Mouse (Mus musculus) heart, postnatal 0 days (tissue): Measurements from ENCODE around the gene Slc30a3. TPM values are rescaled to one million over a fixed set of nuclear protein-coding genes. Genes with fewer than 3 reads are reported as not detected.
A peak's percentile ranks its signal among the peaks of the same experiment; 100 is the strongest.

Experiments
- ATAC-seq: fragments of 200-750 bp; cut with Nextera tagmentation; 2 replicates; pipeline ENCODE4 v1.8.0; 2017; ENCODE audit warnings: low read depth, moderate number of reproducible peaks, moderate library complexity; ENCODE audit not compliant: insufficient read depth
- DNase-seq: peaks from one replicate; pipeline ENCODE4 v3.0.0-alpha.2; 2016; ENCODE audit warnings: low spot score
- H3K27ac ChIP-seq: fragments of 300-500 bp; sonication (generic); 2 replicates; pipeline ENCODE4 v1.5.1; 2014; ENCODE audit warnings: low read depth, mild to moderate bottlenecking
- H3K27me3 ChIP-seq: fragments of 300-500 bp; sonication (generic); 2 replicates; pipeline ENCODE4 v1.6.1; 2014; ENCODE audit warnings: low read length, mixed read lengths; ENCODE audit not compliant: control insufficient read depth, insufficient read depth
- H3K36me3 ChIP-seq: fragments of 300-500 bp; sonication (generic); replicated peaks from 2 replicates; pipeline ENCODE4 v1.6.1; 2014; ENCODE audit warnings: low read length, mixed read lengths; ENCODE audit not compliant: control insufficient read depth, insufficient read depth
- H3K4me1 ChIP-seq: fragments of 300-500 bp; sonication (generic); 2 replicates; pipeline ENCODE4 v1.6.1; 2014; ENCODE audit warnings: antibody characterized with exemption; ENCODE audit not compliant: control insufficient read depth, insufficient read depth
- H3K4me2 ChIP-seq: fragments of 300-500 bp; sonication (generic); 2 replicates; pipeline ENCODE4 v1.6.1; 2014; ENCODE audit warnings: low read depth, mild to moderate bottlenecking, low read length, moderate library complexity
- H3K4me3 ChIP-seq: fragments of 300-500 bp; sonication (generic); 2 replicates; pipeline ENCODE4 v1.5.1; 2014; ENCODE audit warnings: low read depth, low read length
- H3K9ac ChIP-seq: fragments of 300-500 bp; sonication (generic); replicated peaks from 2 replicates; pipeline ENCODE4 v1.6.1; 2014; ENCODE audit warnings: low read depth, low read length, mixed read lengths
- H3K9me3 ChIP-seq: fragments of 300-500 bp; sonication (generic); replicated peaks from 2 replicates; pipeline ENCODE4 v1.6.1; 2016; ENCODE audit warnings: low read length; ENCODE audit not compliant: control insufficient read depth
- CTCF ChIP-seq: IDR thresholded peaks from 2 replicates; pipeline ENCODE4 v1.5.1; 2016; ENCODE audit warnings: antibody characterized with exemption, control low read depth, low read depth
- EP300 ChIP-seq: IDR thresholded peaks from 2 replicates; pipeline ENCODE4 v1.6.1; 2016; ENCODE audit warnings: antibody characterized with exemption, low read depth
- WGBS: fragments of 180-500 bp; shearing (Covaris S2); extraction: QIAGEN DNeasy Blood & Tissue Kit; methylation state at CpG from one replicate; pipeline ENCODE4 v1.1.7; 2014; 5-methylcytosine and 5-hydroxymethylcytosine counted together
- polyA plus RNA-seq: library from polyadenylated mRNA; unstranded; fragments of >200 nt; fragmentation: Nextera tagmentation; extraction: Ambion mirVana; gene quantifications from 2 replicates; pipeline ENCODE4 v1.2.1, GENCODE M21; 2015
- total RNA-seq: library from RNA; depleted of rRNA; stranded (reverse); fragments of >200 nt; gene quantifications from 2 replicates; pipeline ENCODE4 v1.2.3, GENCODE M21; 2014; ENCODE audit warnings: low replicate concordance

Gene Slc30a3
- total and polyA plus RNA-seq, 2 experiments from 2014 or later, result 0.08 TPM; not detected in 1

DNA sequence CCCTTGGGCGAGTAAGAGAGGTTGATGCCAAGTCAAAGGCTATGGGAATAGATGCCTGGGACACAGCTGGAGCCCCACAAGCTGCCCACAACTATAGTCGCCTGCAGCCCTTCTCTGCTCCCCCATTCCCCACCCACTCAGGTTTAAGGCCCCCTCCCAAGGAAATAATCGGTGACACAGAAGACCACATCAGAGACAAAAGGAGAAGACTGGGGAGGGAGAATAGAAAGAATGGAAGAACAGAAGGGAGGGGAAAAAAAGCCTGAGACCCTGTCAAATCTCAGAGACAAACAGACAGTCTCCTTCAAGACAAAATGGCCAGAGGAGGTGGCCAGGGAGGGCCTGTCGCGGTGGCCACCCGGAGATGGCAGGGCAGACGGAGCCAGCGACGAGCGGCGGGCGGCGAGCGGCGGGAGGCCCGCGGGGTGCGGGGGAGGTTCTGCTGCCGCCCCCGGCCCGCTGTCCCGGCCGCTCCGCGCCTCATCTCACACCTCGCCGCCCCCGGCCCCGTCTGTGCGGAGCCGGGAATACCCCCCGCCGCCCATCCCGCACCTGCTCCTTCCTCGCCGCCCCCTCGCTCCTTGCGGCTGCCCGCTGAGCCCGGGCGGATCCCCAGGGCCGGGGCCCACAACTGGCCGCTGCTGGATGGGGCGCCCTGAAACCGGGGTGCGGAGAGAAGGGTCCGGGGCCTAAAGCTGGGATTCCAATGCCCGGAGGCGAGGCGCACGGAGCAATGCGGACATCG is 15.6 kb downstream of the Slc30a3 start:
- TF ChIP-seq EP300, result no peak
- no peak for TF ChIP-seq CTCF
- H3K4me3 ChIP-seq, result peak overlapping the region; percentile 44
- no peak overlapping the region for H3K27ac ChIP-seq
- H3K9ac ChIP-seq, result 0 out of 2 replicates have a peak overlapping the region, but pooled peaks have one; percentile 13
- H3K4me2 ChIP-seq, result peak overlapping the region; percentile 52
- WGBS, result 5% methylated on average over 43 of the region's 53 CpGs
- H3K4me1 ChIP-seq, result peaks cover 22% of the 10 kb centered on the region; the same call in 1 of the 2 replicates
- DNase-seq (no peak), ATAC-seq (no peak)
- no peaks in the 10 kb centered on the region for H3K36me3 ChIP-seq
- peaks cover 90% of the 10 kb centered on the region for H3K27me3 ChIP-seq
- no peaks in the 10 kb centered on the region for H3K9me3 ChIP-seq

DNA sequence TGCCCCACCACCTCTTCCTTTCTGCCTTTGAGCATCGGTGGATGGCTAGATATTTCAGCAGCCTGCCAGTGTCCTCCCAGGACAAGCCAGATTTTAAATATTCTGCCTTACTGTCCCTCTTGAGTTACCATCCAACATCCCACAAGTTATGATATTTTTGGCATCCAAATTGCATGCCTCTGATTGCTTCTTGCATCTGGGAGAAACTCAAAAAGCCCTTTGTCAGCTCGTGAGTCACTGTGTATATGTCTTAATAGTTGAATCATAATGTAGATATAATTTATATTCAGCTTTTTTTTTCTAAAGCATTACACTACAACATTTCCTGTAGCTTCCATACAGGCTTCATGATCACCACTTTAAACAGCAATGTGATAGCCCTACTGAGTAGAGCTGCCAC is 20.9 kb downstream of the Slc30a3 start:
- no peak overlapping the region for H3K9ac ChIP-seq

DNA sequence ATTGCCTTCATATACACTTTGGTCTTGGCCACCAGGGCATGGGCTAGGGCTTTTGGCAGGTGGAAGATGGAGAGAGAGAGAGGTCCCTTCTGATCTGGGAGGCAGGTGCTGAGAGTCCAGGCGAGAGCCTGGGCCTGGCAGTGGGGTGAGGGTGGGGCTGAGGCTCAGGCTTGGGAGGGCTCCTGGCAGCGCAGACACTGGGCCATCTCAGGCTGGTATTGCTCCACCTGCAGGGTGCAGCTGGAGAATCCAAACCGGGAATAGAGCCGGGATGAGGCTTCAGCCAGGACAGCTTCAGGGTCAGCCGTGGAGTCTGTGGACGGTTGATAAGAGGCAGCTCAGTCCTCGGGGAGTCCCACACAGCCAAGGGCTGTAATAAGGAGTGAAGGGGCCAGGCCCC is 21.4 kb downstream of the Slc30a3 start:
- H3K9ac ChIP-seq, result no peak overlapping the region
- WGBS, result 28% methylated on average over 7 of the region's 7 CpGs
- no peak for DNase-seq
- peaks cover 11% of the 10 kb centered on the region for H3K4me1 ChIP-seq
- TF ChIP-seq CTCF, result no peak
- no peak for TF ChIP-seq EP300
- no peak overlapping the region for H3K27ac ChIP-seq
- no peak overlapping the region for H3K4me2 ChIP-seq
- no peak for ATAC-seq
- no peaks in the 10 kb centered on the region for H3K36me3 ChIP-seq
- no peaks in the 10 kb centered on the region for H3K9me3 ChIP-seq
- peaks cover 36% of the 10 kb centered on the region for H3K27me3 ChIP-seq
- H3K4me3 ChIP-seq, result no peak overlapping the region

More for the DNA sequence above, 20.9 kb downstream of the Slc30a3 start:
- peaks cover 41% of the 10 kb centered on the region for H3K27me3 ChIP-seq
- DNase-seq, result no peak
- ATAC-seq, result no peak
- H3K36me3 ChIP-seq, result no peaks in the 10 kb centered on the region
- 44% methylated on average over 2 of the region's 2 CpGs for WGBS
- no peak overlapping the region for H3K4me3 ChIP-seq
- TF ChIP-seq CTCF (no peak), EP300 (no peak)
- no peak overlapping the region for H3K27ac ChIP-seq
- H3K4me1 ChIP-seq, result peaks cover 11% of the 10 kb centered on the region
- no peaks in the 10 kb centered on the region for H3K9me3 ChIP-seq
- no peak overlapping the region for H3K4me2 ChIP-seq

DNA sequence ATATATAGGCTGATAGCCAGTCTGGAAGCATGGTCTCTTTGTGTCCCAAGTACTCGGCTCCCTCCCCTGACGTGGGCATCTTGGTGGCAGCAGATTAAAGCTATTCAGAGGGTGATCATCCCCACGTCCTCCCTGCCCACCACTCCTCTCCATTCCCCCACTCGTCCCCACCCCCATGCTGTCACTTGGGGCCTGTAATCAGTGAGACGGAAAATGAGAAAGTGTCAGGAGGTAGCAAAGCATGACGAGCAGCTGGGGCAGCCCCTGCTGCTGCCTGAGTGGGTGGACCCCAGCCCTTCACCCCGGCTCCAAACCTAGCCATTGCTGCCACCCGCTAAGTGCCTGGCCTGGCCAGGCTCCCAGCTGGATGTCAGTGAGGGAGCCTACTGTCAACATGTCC is 24.1 kb downstream of the Slc30a3 start:
- WGBS, result 6% methylated on average over 8 of the region's 8 CpGs
- ATAC-seq (peak; percentile 30; the same call in 1 of the 2 replicates), DNase-seq (peak; percentile 43)
- peaks cover 10% of the 10 kb centered on the region; the same call in 1 of the 2 replicates for H3K27me3 ChIP-seq
- H3K4me3 ChIP-seq, result no peak overlapping the region
- H3K9me3 ChIP-seq, result no peaks in the 10 kb centered on the region
- no peak for TF ChIP-seq CTCF
- no peak for TF ChIP-seq EP300
- H3K36me3 ChIP-seq, result no peaks in the 10 kb centered on the region
- H3K9ac ChIP-seq, result no peak overlapping the region
- H3K4me2 ChIP-seq, result peak overlapping the region; percentile 22; the same call in 1 of the 2 replicates
- H3K27ac ChIP-seq, result no peak overlapping the region
- peaks cover 11% of the 10 kb centered on the region for H3K4me1 ChIP-seq

DNA sequence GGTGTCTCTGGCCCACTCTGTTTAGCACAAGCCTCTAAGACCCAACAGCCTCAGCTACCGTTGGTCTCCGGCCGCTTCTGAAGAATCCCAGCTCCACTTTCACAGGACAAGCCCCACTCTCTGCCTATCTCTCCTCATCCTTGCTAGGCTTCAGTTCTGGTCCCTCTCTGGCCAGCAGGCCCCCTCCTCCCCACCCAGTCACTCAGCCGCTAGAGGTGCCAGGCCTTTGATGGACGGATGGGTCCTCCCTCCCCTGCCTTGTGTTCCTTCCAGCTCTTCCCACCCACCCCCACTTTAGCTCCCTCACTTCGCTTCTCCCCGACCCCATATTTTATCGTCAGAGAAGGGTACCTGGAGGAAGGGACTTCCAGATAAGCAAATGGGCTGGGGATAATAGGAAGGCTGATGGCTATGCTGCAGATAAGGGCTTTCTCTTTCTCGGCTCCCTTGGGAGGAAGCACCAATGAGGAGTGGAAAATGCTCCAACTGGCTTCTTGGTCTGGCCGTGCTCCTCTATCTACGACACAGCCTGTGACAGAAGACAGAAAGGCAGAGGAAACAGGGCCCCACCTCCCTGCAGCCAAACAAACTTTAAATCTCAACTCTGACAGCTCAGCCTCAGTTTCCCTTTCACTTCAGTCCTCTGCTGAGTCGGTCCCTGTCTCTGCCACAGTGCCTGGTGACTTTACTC is 25.0 kb downstream of the Slc30a3 start:
- 7% methylated on average over 12 of the region's 12 CpGs for WGBS
- 0 out of 2 replicates have a peak, but pooled peaks have one; percentile 25 for ATAC-seq
- H3K27me3 ChIP-seq, result 0 out of 2 replicates have a peak, but pooled peaks cover 3% of the 10 kb centered on the region
- H3K27ac ChIP-seq, result no peak overlapping the region
- peaks cover 11% of the 10 kb centered on the region for H3K4me1 ChIP-seq
- no peaks in the 10 kb centered on the region for H3K9me3 ChIP-seq
- H3K9ac ChIP-seq, result no peak overlapping the region
- H3K4me2 ChIP-seq, result peak overlapping the region; percentile 39
- peak; percentile 29 for DNase-seq
- TF ChIP-seq CTCF, result no peak
- no peak for TF ChIP-seq EP300
- peak overlapping the region; percentile 7; the same call in 1 of the 2 replicates for H3K4me3 ChIP-seq
- peaks cover 1% of the 10 kb centered on the region; the same call in 1 of the 2 replicates for H3K36me3 ChIP-seq
